Mouse (Mus musculus) gastrocnemius, postnatal 14 days (tissue): ENCODE data around the gene Stxbp6. TPM values are rescaled to one million over a fixed set of nuclear protein-coding genes. Genes with fewer than 3 reads are reported as not detected.
A peak's percentile ranks its signal among the peaks of the same experiment; 100 is the strongest.
"Not testable (repeated sequence)": the region's sequence is repeated elsewhere in the genome, so short reads cannot be mapped to it uniquely, and the experiment has no call there.

ENCODE experiments used
- DNase-seq: peaks from one replicate; pipeline ENCODE4 v3.0.0; 2021; ENCODE audit warnings: mixed read lengths
- intact Hi-C: fragments of 180-260 bp; cut with DNase I; formaldehyde crosslinking; loops from one replicate; pipeline ENCODE4 v1.15.1; 2025; ENCODE audit warnings: low total_unique reads
- total RNA-seq, 2 experiments: library from RNA; stranded (reverse); gene quantifications; 2 replicates each; pipeline ENCODE4 v1.2.3; 2021

Stxbp6 gene
- total RNA-seq, 2 experiments from 2014 or later = 7.8 to 12.7 TPM

GRCm38 (mm10) chr12:45061336-45061735, 13.2 kb downstream of the Stxbp6 start:
- intact Hi-C loops = no loop called here

GRCm38 (mm10) chr12:45060804-45061203, 13.7 kb downstream of the Stxbp6 start:
- intact Hi-C loops = no loop called here
- no peak for DNase-seq

More at GRCm38 (mm10) chr12:45061336-45061735, 13.2 kb downstream of the Stxbp6 start:
- DNase-seq = no peak

- DNase-seq = no peak
- intact Hi-C loops = no loop called here
Observed at GRCm38 (mm10) chr12:45058007-45058406, 16.5 kb downstream of the Stxbp6 start.

GRCm38 (mm10) chr12:45056372-45056771, 18.1 kb downstream of the Stxbp6 start:
- intact Hi-C loops = no loop called here

GRCm38 (mm10) chr12:45053319-45053718, 21.2 kb downstream of the Stxbp6 start:
- DNase-seq = no peak
- intact Hi-C loops = no loop called here

More at GRCm38 (mm10) chr12:45056372-45056771, 18.1 kb downstream of the Stxbp6 start:
- no peak for DNase-seq

GRCm38 (mm10) chr12:45052860-45053259, 21.6 kb downstream of the Stxbp6 start:
- no peak for DNase-seq

GRCm38 (mm10) chr12:45049894-45050293, 24.6 kb downstream of the Stxbp6 start:
- DNase-seq = peak; percentile 31
- intact Hi-C loops = no loop called here

More at GRCm38 (mm10) chr12:45052860-45053259, 21.6 kb downstream of the Stxbp6 start:
- intact Hi-C loops = no loop called here

- DNase-seq, intact Hi-C loops: not testable (repeated sequence)
Observed at GRCm38 (mm10) chr12:45047711-45048110, 26.8 kb downstream of the Stxbp6 start.

- intact Hi-C loops = no loop called here
Observed at GRCm38 (mm10) chr12:45047172-45047571, 27.3 kb downstream of the Stxbp6 start.

GRCm38 (mm10) chr12:45044581-45044980, 29.9 kb downstream of the Stxbp6 start:
- intact Hi-C loops = no loop called here
- DNase-seq = no peak

More at GRCm38 (mm10) chr12:45047172-45047571, 27.3 kb downstream of the Stxbp6 start:
- DNase-seq = no peak

- intact Hi-C loops = no loop called here
- no peak for DNase-seq
Observed at GRCm38 (mm10) chr12:45042591-45043091, 31.9 kb downstream of the Stxbp6 start.

GRCm38 (mm10) chr12:45037496-45037895, 37.0 kb downstream of the Stxbp6 start:
- DNase-seq = no peak
- intact Hi-C loops = no loop called here

GRCm38 (mm10) chr12:45037091-45037490, 37.4 kb downstream of the Stxbp6 start:
- intact Hi-C loops = no loop called here
- no peak for DNase-seq

GRCm38 (mm10) chr12:45030681-45031080, 43.8 kb downstream of the Stxbp6 start:
- DNase-seq = no peak

GRCm38 (mm10) chr12:45026347-45026746, 48.2 kb downstream of the Stxbp6 start:
- intact Hi-C loops = no loop called here
- no peak for DNase-seq

More at GRCm38 (mm10) chr12:45030681-45031080, 43.8 kb downstream of the Stxbp6 start:
- intact Hi-C loops = no loop called here

GRCm38 (mm10) chr12:45020018-45020417, 54.5 kb downstream of the Stxbp6 start:
- intact Hi-C loops = no loop called here
- no peak for DNase-seq

GRCm38 (mm10) chr12:45019059-45019822, 55.3 kb downstream of the Stxbp6 start:
- DNase-seq = peak; percentile 16
- intact Hi-C loops = no loop called here

- peak; percentile 66 for DNase-seq
- intact Hi-C loops = no loop called here
Observed at GRCm38 (mm10) chr12:45013246-45013756, 61.2 kb downstream of the Stxbp6 start.

- no peak for DNase-seq
- intact Hi-C loops = no loop called here
Observed at GRCm38 (mm10) chr12:45011436-45012089, 62.9 kb downstream of the Stxbp6 start.

GRCm38 (mm10) chr12:45011006-45011405, 63.5 kb downstream of the Stxbp6 start:
- DNase-seq = no peak
- intact Hi-C loops = no loop called here
